Mouse (Mus musculus) heart, embryonic 12.5 days (tissue): ENCODE measurements around the gene Cd300c2. TPM values are rescaled to one million over a fixed set of nuclear protein-coding genes. Genes with fewer than 3 reads are reported as not detected.

Experiments
- ATAC-seq: fragments of 200-750 bp; cut with Nextera tagmentation; 2 replicates; pipeline ENCODE4 v1.8.0; 2017; ENCODE audit warnings: moderate TSS enrichment, moderate library complexity; ENCODE audit not compliant: insufficient number of reproducible peaks, low FRiP score
- H3K27ac ChIP-seq: fragments of 300-500 bp; sonication (generic); 2 replicates; pipeline ENCODE4 v1.5.1; 2016; ENCODE audit warnings: mild to moderate bottlenecking, moderate library complexity; ENCODE audit not compliant: poor library complexity, severe bottlenecking
- H3K27me3 ChIP-seq: fragments of 300-500 bp; sonication (generic); replicated peaks from 2 replicates; pipeline ENCODE4 v1.6.1; 2016; ENCODE audit warnings: mild to moderate bottlenecking, moderate library complexity
- H3K36me3 ChIP-seq: fragments of 300-500 bp; sonication (generic); 2 replicates; pipeline ENCODE4 v1.6.1; 2016; ENCODE audit warnings: mild to moderate bottlenecking, moderate library complexity
- H3K4me1 ChIP-seq: fragments of 300-500 bp; sonication (generic); replicated peaks from 2 replicates; pipeline ENCODE4 v1.6.1; 2016; ENCODE audit warnings: mild to moderate bottlenecking
- H3K4me2 ChIP-seq: fragments of 300-500 bp; sonication (generic); 2 replicates; pipeline ENCODE4 v1.6.1; 2016; ENCODE audit warnings: mild to moderate bottlenecking, moderate library complexity
- H3K4me3 ChIP-seq: fragments of 300-500 bp; sonication (generic); 2 replicates; pipeline ENCODE4 v1.5.1; 2016; ENCODE audit warnings: mild to moderate bottlenecking
- H3K9ac ChIP-seq: fragments of 300-500 bp; sonication (generic); 2 replicates; pipeline ENCODE4 v1.6.1; 2016; ENCODE audit warnings: mild to moderate bottlenecking, moderate library complexity
- H3K9me3 ChIP-seq: fragments of 300-500 bp; sonication (generic); replicated peaks from 2 replicates; pipeline ENCODE4 v1.6.1; 2016; ENCODE audit warnings: mild to moderate bottlenecking, moderate library complexity
- WGBS: fragments of 180-500 bp; shearing (Covaris S2); methylation state at CpG from one replicate; pipeline ENCODE4 v1.1.7; 2016; 5-methylcytosine and 5-hydroxymethylcytosine counted together
- polyA plus RNA-seq: library from polyadenylated mRNA; unstranded; fragments of >200 nt; fragmentation: Nextera tagmentation; extraction: Ambion mirVana; gene quantifications from 2 replicates; pipeline ENCODE4 v1.2.1, GENCODE M21; 2016

Gene Cd300c2
- polyA plus RNA-seq, 1 experiment from 2014 or later: 0.87 TPM

DNA sequence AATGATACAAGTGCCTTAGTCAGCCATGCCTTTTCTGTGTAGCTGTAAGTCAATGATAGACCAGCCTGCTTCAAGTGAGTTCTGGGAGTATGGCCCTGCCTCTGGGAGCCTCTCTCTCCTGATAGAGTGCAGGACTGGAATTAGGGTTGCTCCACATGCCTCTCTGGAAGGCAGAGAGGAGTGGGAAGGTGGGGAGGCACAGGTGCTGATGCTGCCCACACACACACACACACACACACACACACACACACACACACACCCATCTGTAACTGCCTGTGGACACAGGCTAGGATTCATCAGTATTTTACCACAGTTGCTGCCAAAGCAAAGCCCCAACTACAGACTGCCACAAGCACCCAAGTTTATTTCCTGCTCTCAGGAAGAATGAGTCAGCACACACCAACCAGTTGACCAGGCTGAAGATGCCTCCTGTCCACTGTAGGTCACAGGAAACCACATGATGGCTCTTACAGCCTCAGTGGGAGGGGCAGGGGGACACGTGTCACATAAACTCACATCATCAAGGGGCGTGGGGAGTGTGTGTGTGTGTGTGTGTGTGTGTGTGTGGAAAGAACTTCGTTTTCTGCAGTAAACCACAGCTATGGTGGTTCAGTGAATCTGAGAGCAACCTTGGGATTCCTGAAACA, 36.4 kb downstream of the Cd300c2 start:
- H3K27me3 ChIP-seq: no peaks in the 10 kb centered on the region
- no peak overlapping the region for H3K4me2 ChIP-seq
- ATAC-seq: no peak
- H3K4me3 ChIP-seq: no peak overlapping the region
- H3K9me3 ChIP-seq: no peaks in the 10 kb centered on the region
- no peaks in the 10 kb centered on the region for H3K36me3 ChIP-seq
- 0 out of 2 replicates have a peak overlapping the region, but pooled peaks have one; percentile 18 for H3K27ac ChIP-seq
- H3K9ac ChIP-seq: no peak overlapping the region
- 52% methylated on average over 3 of the region's 3 CpGs for WGBS
- H3K4me1 ChIP-seq: peaks cover 12% of the 10 kb centered on the region

DNA sequence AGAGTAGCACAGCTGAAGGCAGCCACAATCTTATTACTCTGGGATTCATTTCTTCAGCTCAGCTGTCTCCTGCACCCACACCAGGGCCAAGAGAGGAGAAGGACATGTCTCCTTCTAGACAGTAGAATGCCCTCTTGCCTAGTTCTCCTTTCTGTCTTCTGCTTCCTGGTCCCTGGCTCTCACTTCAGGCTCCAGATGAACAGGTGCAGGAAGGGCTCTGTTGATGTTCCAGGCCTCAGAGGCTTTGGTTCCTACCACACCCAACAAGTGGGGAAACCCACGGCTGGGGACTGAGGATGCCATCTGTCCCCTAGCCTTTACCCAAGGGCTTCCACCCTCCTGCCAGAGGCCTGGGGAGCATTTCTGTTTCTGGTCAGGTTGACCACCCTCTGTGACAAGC, 41.3 kb downstream of the Cd300c2 start:
- Histone ChIP-seq H3K27me3 (no peaks in the 10 kb centered on the region), H3K36me3 (no peaks in the 10 kb centered on the region), H3K4me2 (no peak overlapping the region), H3K27ac (no peak overlapping the region), H3K9me3 (no peaks in the 10 kb centered on the region), H3K4me1 (peaks cover 7% of the 10 kb centered on the region), H3K9ac (no peak overlapping the region), H3K4me3 (no peak overlapping the region)
- 62% methylated on average over 1 of the region's 1 CpGs for WGBS
- no peak for ATAC-seq

Other genes with a start within 250 kb of the Cd300c2 start
- 0.32 TPM in 1 of 2 replicates, not detected in the other for gene Kif19a, start 236.5 kb downstream of the Cd300c2 start, polyA plus RNA-seq
- 0.18 TPM in 1 of 2 replicates, not detected in the other for gene Btbd17, start 205.9 kb downstream of the Cd300c2 start, polyA plus RNA-seq
- gene Gpr142, start 203.0 kb downstream of the Cd300c2 start, polyA plus RNA-seq: not detected in 2 replicates
- 26.6 and 26.7 TPM in 2 replicates for gene Gprc5c, start 150.7 kb downstream of the Cd300c2 start, polyA plus RNA-seq
- 0.40 and 0.41 TPM in 2 replicates for gene Cd300a, start 111.8 kb downstream of the Cd300c2 start, polyA plus RNA-seq
- gene Cd300lb, start 67.5 kb downstream of the Cd300c2 start, polyA plus RNA-seq: 0.89 and 0.98 TPM in 2 replicates
- not detected in 2 replicates for gene Cd300c, start 32.7 kb downstream of the Cd300c2 start, polyA plus RNA-seq
- not detected in 2 replicates for gene Cd300ld, start 12.0 kb downstream of the Cd300c2 start, polyA plus RNA-seq
- not detected in 2 replicates for gene Cd300ld2, start 14.3 kb upstream of the Cd300c2 start, polyA plus RNA-seq
- gene Cd300ld4, start 25.1 kb upstream of the Cd300c2 start, polyA plus RNA-seq: not detected in 2 replicates
- not detected in 2 replicates for gene Cd300ld5, start 35.9 kb upstream of the Cd300c2 start, polyA plus RNA-seq
- not detected in 2 replicates for gene Cd300ld3, start 46.5 kb upstream of the Cd300c2 start, polyA plus RNA-seq
- gene Cd300e, start 60.3 kb upstream of the Cd300c2 start, polyA plus RNA-seq: not detected in 2 replicates
- gene Rab37, start 89.6 kb upstream of the Cd300c2 start, polyA plus RNA-seq: 1.8 TPM in 2 replicates
- gene Cd300lf, start 132.1 kb upstream of the Cd300c2 start, polyA plus RNA-seq: 0.09 and 0.10 TPM in 2 replicates
- gene Slc9a3r1, start 161.5 kb upstream of the Cd300c2 start, polyA plus RNA-seq: 21.0 and 22.2 TPM in 2 replicates
- 8.4 TPM in 2 replicates for gene Tmem104, start 185.6 kb upstream of the Cd300c2 start, polyA plus RNA-seq
- gene Nat9, start 186.0 kb upstream of the Cd300c2 start, polyA plus RNA-seq: 13.1 and 13.3 TPM in 2 replicates